In the genomic region with DNA sequence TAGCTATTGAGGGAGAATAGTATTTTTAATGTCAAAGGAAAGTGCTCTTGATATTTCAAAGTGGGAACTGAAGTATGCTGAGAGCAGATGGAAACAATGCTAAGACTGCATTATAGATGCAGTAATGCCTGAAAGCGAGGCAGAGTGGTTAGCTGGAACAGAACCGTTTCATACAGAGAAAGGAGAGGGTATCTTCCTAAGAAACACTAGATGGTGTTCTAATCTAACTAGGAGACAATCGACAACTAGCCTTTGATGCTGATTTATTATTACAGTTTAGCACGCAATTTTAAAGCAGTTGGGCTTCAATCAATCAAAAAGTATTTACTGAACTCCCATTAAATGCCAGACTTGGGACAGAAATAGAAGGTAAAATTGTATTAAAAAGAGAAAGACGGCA, we compare ENCODE assay signal across 13 mouse cellular contexts.
"Had no signal": no experiment of that assay in that cellular context is flagged by ENCODE, and none has a peak within 500 bp of the region (broad histone marks: within the 10 kb centered on the region; RNA-seq: fewer than 3 reads in every experiment).

No protein-coding gene starts in this region.

- H3K27me3 ChIP-seq: liver, embryonic 15.5 days had no signal

- H3K4me3 ChIP-seq: limb, embryonic 10.5 days; liver, embryonic 15.5 days had no signal

- H3K36me3 ChIP-seq: limb, embryonic 10.5 days; liver, embryonic 15.5 days had no signal

- DNase-seq: kidney, adult 18-20 months; kidney, postnatal 25 days; layer of hippocampus, adult 9-11 months; lung, adult 2 months; lung, postnatal 36 days; spleen, adult 18-20 months; thymus, adult 2 months; thymus, postnatal 25 days had no signal

- ATAC-seq: lung, postnatal 0 days; midbrain, embryonic 16.5 days had no signal

- H3K9me3 ChIP-seq: limb, embryonic 10.5 days; liver, embryonic 15.5 days had no signal

- H3K9ac ChIP-seq: liver, embryonic 15.5 days had no signal

- H3K27ac ChIP-seq: limb, embryonic 10.5 days; liver, embryonic 15.5 days had no signal

- H3K4me1 ChIP-seq: limb, embryonic 10.5 days; liver, embryonic 15.5 days had no signal

- H3K4me2 ChIP-seq: liver, embryonic 11.5 days; liver, embryonic 15.5 days had no signal
